ENCODE assay signal across 14 mouse cellular contexts in the genomic region with DNA sequence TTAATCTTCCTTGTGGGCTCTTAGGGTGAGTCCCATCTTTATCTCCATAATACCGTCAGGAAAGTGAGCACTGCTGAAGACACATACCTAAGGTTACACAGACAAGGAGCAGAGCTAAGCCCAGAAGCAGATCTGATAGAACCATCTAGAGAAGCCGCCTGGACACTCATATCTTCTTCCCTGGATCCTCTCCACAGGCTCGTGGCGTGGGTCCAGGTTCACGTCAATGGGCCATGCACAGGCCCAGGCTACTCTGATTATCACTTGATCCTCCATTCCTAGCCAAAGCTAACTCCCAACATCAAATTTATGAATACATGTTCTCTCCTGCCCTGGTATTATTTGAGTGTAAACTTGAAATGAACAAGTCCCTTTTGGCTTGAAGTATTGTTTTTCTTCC. TPM values are rescaled to one million over a fixed set of nuclear protein-coding genes. Genes with fewer than 3 reads are reported as not detected.
DNase-seq lines count a peak whose midpoint lies in the region.
"Had no signal": no experiment of that assay in that cellular context is flagged by ENCODE, and none has a peak within 500 bp of the region (broad histone marks: within the 10 kb centered on the region; RNA-seq: fewer than 3 reads in every experiment).

No protein-coding gene starts in this region.

- intact Hi-C loops in gastrocnemius, postnatal 14 days (cut with DNase I; ENCODE audit: low total_unique reads): no loop called here
- intact Hi-C loops in left cerebral cortex, postnatal 4 days (cut with DNase I): no loop called here
- intact Hi-C loops in left cerebral cortex, postnatal 25 days (cut with DNase I): no loop called here

- DNase-seq in cerebellum, postnatal 14 days: peak; percentile 13 to 24
- DNase-seq in cerebellum, adult 11 months: no peak
- peak; percentile 9 for DNase-seq in gastrocnemius, postnatal 14 days
- no peak for DNase-seq in gastrocnemius, postnatal 25 days
- peak; percentile 11 for DNase-seq in left cerebral cortex, postnatal 4 days
- DNase-seq in left cerebral cortex, postnatal 25 days (ENCODE audit: low spot score in 2 of 2): no peak
- DNase-seq: adrenal gland, adult 2 months; adrenal gland, postnatal 10 days; adrenal gland, postnatal 25 days; cerebellum, adult 18-20 months; cerebellum, adult 8-10 months; cerebellum, adult 9-11 months; cerebellum, postnatal 36 days; embryo, embryonic 11 days had no signal

RNA-seq across cellular contexts. Expression of gene Ranbp6, which starts 40.9 kb away (rescaled TPM):
- 1 to 10 TPM; 8.0 to 8.1 TPM for total RNA-seq in gastrocnemius, postnatal 14 days (2021)
- 1 to 10 TPM; 8.0 to 8.1 TPM for total RNA-seq in gastrocnemius, postnatal 25 days (2021)
- total RNA-seq in left cerebral cortex, postnatal 4 days (2021): 10 to 100 TPM; 31.0 to 31.5 TPM
- total RNA-seq in left cerebral cortex, postnatal 25 days (2021): 10 to 100 TPM; 32.4 to 34.8 TPM

RNA-seq across cellular contexts. Expression of gene 9930021J03Rik, which starts 47.9 kb away (rescaled TPM):
- total RNA-seq in gastrocnemius, postnatal 14 days (2021): 10 to 100 TPM in 1 of 2 experiments, 1 to 10 TPM in 1; 8.8 to 11.0 TPM
- 10 to 100 TPM in 1 of 2 experiments, 1 to 10 TPM in 1; 9.7 to 11.0 TPM for total RNA-seq in gastrocnemius, postnatal 25 days (2021)
- total RNA-seq in left cerebral cortex, postnatal 4 days (2021): 10 to 100 TPM; 36.0 to 37.7 TPM
- total RNA-seq in left cerebral cortex, postnatal 25 days (2021): 10 to 100 TPM; 34.0 to 35.0 TPM

Comparison
In these comparisons a context has a peak if more than half of its experiments do, and no peak if none do; other contexts are left out.
1. DNase-seq: peak in cerebellum, postnatal 14 days (2 of 2), gastrocnemius, postnatal 14 days (single experiment) and left cerebral cortex, postnatal 4 days (single experiment); none in cerebellum, adult 11 months (single experiment), gastrocnemius, postnatal 25 days (single experiment) and left cerebral cortex, postnatal 25 days (0 of 2).